Mouse (Mus musculus): ENCODE data around the gene Zfp740.
A peak's percentile ranks its signal among the peaks of the same experiment; 100 is the strongest.

The Zfp740 gene

DNA sequence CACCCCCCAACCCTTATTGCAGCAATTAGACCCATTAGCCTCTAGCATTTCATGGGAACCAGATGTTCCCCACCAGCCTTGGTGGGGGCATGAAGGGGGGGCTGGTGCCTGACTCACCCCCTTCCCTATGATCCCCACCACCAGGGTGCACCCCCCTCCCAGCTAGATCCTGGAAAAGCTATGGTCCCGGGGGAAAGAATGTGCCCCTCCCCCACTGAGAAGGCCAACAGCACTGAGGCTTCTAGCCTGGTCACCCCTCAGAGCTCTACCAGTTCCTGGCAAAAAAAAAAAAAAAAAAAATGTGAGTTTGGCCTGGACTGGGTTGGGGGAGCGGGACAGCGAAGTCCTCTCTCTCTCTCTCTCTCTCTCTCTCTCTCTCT, 45.8 kb downstream of the Zfp740 start:
- DNase-seq (ENCODE audit: low spot score in 2 of 2), result no peak

DNA sequence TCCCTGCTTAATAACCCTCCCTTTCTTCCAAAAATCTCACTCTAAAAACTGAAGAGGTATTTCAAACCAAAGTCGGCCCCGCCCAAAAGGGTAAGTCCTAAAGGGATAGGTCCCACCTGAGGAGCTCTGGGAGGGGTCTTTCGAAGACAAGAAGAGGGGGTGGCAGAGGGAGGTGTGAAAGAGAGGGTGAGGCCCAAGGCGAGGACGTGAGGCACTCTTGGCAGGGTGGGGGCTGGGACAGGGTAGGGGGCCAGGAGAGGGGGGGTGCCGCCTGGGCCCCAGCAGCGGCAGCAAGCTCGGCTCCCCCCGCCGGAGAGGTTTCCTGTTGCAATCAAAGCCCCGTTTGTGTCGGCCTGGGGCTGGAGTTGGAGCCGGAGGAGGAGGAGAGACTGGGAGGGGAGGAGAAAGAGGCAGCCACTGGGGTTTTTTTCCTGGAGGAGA, 46.2 kb downstream of the Zfp740 start:
- DNase-seq (ENCODE audit: low spot score in 2 of 2), result no peak

- DNase-seq (ENCODE audit: low spot score in 2 of 2), result no peak
Observed at GRCm38 (mm10) chr15:102249967-102250366, 46.9 kb downstream of the Zfp740 start.

- no peak for DNase-seq (ENCODE audit: low spot score in 2 of 2)
Observed at GRCm38 (mm10) chr15:102250521-102250920, 47.5 kb downstream of the Zfp740 start.

DNA sequence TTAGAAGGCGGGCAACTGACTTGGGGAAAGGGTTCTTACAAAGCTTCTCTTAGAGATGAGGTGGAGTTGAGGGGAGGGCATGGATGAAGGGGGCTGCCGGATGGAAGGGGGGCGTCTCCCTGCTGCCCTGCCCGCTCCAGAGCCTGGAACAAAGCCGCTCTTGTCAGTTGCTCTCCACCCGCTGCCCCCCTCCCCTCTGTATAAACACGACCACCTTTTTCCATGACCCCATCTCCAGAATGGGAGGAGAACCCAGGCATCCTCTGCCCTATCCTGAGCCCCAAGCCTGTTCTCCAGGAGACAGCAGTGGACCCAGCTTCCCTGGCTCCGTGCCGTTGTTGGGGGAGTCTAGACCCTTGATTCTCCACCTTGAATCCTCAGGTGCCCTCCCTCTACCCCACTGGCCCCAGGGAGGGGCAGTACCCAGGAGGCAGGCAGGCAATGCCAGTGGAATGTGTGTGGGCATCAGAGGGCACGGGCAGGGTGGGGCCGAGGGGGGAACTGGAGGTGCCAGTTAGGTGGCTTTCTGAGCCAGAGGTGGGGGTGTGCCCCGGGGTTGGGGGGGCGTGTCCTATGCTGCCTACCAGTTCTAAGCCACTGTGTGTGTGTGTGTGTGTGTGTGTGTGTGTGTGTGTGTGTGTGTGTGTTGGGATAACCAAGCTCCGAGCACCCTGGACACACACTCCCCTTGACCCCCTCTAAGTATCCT, 52.7 kb downstream of the Zfp740 start:
- no peak for DNase-seq (ENCODE audit: low spot score in 2 of 2)

- no peak for DNase-seq (ENCODE audit: low spot score in 2 of 2)
Observed at GRCm38 (mm10) chr15:102256431-102257201, 53.6 kb downstream of the Zfp740 start.

DNA sequence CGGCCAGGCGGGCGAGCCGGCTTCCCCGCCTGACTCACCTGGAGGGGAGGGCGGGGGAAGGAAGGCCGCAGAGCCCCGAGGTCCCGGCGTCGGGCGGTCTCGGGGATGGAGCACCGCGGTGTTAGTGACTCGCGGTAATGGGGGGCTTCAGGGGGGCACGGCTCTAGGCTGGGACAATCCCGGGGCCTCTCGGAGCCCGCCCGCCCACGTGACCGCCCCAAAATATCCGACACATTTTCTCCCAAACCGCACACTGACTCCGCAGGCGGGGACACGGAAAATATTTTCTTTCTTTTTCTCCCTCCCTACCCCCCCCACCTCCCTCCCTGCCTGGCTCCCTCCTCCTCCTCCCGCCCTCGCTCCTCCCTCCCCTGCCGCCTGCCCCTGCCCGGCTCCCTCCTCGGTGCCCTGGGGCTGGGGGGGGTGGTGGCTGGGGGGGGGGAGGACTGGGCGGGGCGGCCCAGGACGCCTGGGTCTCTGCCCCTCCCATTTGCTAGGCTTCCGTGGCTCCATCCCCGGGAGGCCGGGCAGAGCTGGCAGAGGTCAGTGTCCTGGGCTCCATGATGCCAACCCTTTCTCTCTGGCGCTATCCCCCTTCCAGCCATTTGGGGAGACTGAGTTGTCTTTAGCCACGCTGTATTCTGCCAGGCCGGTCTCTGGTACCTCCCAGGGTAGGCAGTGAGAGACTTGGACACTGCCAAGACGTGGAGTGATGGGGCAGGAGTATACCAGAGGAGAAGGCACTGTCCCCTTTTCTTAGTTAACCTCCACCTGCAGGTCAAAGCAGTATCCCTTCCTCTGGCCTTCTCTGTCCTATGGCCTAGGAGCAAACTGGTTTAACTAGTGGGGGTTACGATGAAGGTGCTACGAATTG, 54.4 kb downstream of the Zfp740 start, which contains the start of gene Rarg:
Rarg (minus strand) TSS at position 316 of the 874 bp plus-strand sequence.
- DNase-seq (ENCODE audit: low spot score in 2 of 2), result peak in 1 of 2 experiments; percentile 26

- peak in 1 of 2 experiments; percentile 52 for DNase-seq (ENCODE audit: low spot score in 2 of 2)
Observed at GRCm38 (mm10) chr15:102258076-102258470, 55.0 kb downstream of the Zfp740 start.

DNA sequence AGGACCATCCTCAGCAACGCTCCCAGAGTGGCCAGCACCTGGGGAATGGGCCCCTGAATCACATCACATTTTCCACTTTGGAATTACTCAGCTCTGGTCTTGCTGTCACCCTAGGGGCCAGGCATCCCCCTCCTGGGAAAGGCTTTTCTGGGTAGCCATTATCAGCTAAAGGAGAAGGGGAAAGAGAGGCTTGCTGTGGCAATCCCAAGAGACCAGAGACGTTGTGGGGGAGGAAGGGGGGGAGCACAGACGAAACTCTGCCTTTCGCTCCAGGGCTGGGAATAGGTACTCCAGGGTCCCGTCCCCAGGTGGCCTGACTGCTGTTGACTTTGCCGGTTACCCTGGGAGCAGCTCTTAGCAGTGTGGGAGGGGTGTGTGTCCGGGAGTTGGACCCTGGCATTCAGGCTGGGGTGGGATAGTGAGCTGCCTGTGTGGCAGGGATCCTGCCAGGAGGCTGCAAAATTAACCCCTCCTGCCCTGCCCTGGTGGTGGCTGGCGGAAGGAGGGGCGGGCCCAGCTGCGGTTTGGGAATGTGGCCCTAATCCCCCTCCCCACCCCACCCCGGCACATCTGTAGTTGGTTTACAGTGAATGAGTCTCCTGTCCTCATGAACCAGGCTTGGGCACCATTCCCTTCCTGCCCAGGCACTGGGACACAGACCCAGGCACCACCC, 55.7 kb downstream of the Zfp740 start:
- no peak for DNase-seq (ENCODE audit: low spot score in 2 of 2)

GRCm38 (mm10) chr15:102262582-102262981, 59.5 kb downstream of the Zfp740 start:
- peak; percentile 70 to 74 for DNase-seq (ENCODE audit: low spot score in 2 of 2)

DNA sequence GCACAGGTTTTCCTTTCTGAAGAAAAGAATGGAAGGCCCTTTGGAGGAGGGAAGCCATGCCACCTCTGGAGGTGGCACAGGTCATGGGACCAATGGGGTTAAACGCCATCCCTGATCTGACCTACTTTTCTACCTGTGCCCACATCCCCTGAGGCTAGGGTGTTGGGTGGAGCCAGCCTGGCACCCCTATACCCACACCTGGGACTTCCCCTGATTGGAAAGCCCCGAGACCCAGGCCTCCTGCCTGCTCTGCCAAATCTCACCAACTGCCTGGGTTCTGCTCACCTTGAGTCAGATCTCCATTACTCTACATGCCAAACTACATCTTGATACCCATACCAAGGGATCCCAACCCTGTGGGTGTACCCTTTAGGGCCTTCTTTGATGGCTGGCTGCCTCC, 60.0 kb downstream of the Zfp740 start:
- no peak for DNase-seq (ENCODE audit: low spot score in 2 of 2)

Measured in left cerebral cortex, adult 9 months (tissue).